Mouse (Mus musculus): ENCODE results near the gene Apol9b. TPM values are rescaled to one million over a fixed set of nuclear protein-coding genes. Genes with fewer than 3 reads are reported as not detected.
"Not testable (repeated sequence)": the region's sequence is repeated elsewhere in the genome, so short reads cannot be mapped to it uniquely, and the experiment has no call there.

The Apol9b gene
- polyA plus RNA-seq, 1 experiment, result 1.4 TPM

- no peak for DNase-seq (ENCODE audit: low read depth in 1 of 2, low spot score in 2 of 2)
- WGBS, result 75% methylated on average over 9 of the region's 9 CpGs
- Histone ChIP-seq H3K36me3 (ENCODE audit: control insufficient read depth, insufficient read depth, low read length) (no peaks in the 10 kb centered on the region), H3K27ac (ENCODE audit: insufficient read depth, low read length) (no peak overlapping the region), H3K4me1 (ENCODE audit: control insufficient read depth, insufficient read depth, insufficient read length) (no peaks in the 10 kb centered on the region), H3K27me3 (ENCODE audit: control insufficient read depth, insufficient read depth, low read length) (no peaks in the 10 kb centered on the region), H3K4me3 (ENCODE audit: extremely low read depth, insufficient read depth, insufficient read length) (no peak overlapping the region)
- TF ChIP-seq CTCF (IDR thresholded peaks at IDR 0.05; ENCODE audit: extremely low read depth, insufficient read depth, insufficient read length, insufficient replicate concordance) (no peak), POLR2A (IDR thresholded peaks at IDR 0.05; ENCODE audit: low read depth, low read length) (no peak)
Measured at GRCm38 (mm10) chr15:77740511-77741297, 11.9 kb downstream of the Apol9b start.

- 90% methylated on average over 6 of the region's 6 CpGs for WGBS
- H3K4me3 ChIP-seq (ENCODE audit: extremely low read depth, insufficient read depth, insufficient read length); H3K4me1 ChIP-seq (ENCODE audit: control insufficient read depth, insufficient read depth, insufficient read length); H3K27me3 ChIP-seq (ENCODE audit: control insufficient read depth, insufficient read depth, low read length); H3K27ac ChIP-seq (ENCODE audit: insufficient read depth, low read length); H3K36me3 ChIP-seq (ENCODE audit: control insufficient read depth, insufficient read depth, low read length); DNase-seq (ENCODE audit: low read depth in 1 of 2, low spot score in 2 of 2): not testable (repeated sequence)
Measured at GRCm38 (mm10) chr15:77741556-77741955, 12.7 kb downstream of the Apol9b start.

GRCm38 (mm10) chr15:77744632-77745031 is 15.8 kb downstream of the Apol9b start:
- H3K36me3 ChIP-seq (ENCODE audit: control insufficient read depth, insufficient read depth, low read length), result no peaks in the 10 kb centered on the region
- 64% methylated on average over 5 of the region's 5 CpGs for WGBS

GRCm38 (mm10) chr15:77745081-77745480 is 16.2 kb downstream of the Apol9b start:
- Histone ChIP-seq H3K27me3 (ENCODE audit: control insufficient read depth, insufficient read depth, low read length) (no peaks in the 10 kb centered on the region), H3K4me1 (ENCODE audit: control insufficient read depth, insufficient read depth, insufficient read length) (no peaks in the 10 kb centered on the region), H3K36me3 (ENCODE audit: control insufficient read depth, insufficient read depth, low read length) (no peaks in the 10 kb centered on the region), H3K27ac (ENCODE audit: insufficient read depth, low read length) (no peak overlapping the region), H3K4me3 (ENCODE audit: extremely low read depth, insufficient read depth, insufficient read length) (no peak overlapping the region)
- DNase-seq (ENCODE audit: low read depth in 1 of 2, low spot score in 2 of 2), result no peak
- TF ChIP-seq POLR2A (IDR thresholded peaks at IDR 0.05; ENCODE audit: low read depth, low read length), result no peak
- no peak for TF ChIP-seq CTCF (IDR thresholded peaks at IDR 0.05; ENCODE audit: extremely low read depth, insufficient read depth, insufficient read length, insufficient replicate concordance)

More at GRCm38 (mm10) chr15:77744632-77745031, 15.8 kb downstream of the Apol9b start:
- no peaks in the 10 kb centered on the region for H3K4me1 ChIP-seq (ENCODE audit: control insufficient read depth, insufficient read depth, insufficient read length)
- no peak overlapping the region for H3K4me3 ChIP-seq (ENCODE audit: extremely low read depth, insufficient read depth, insufficient read length)
- no peaks in the 10 kb centered on the region for H3K27me3 ChIP-seq (ENCODE audit: control insufficient read depth, insufficient read depth, low read length)
- TF ChIP-seq CTCF (IDR thresholded peaks at IDR 0.05; ENCODE audit: extremely low read depth, insufficient read depth, insufficient read length, insufficient replicate concordance) (no peak), POLR2A (IDR thresholded peaks at IDR 0.05; ENCODE audit: low read depth, low read length) (no peak)
- DNase-seq (ENCODE audit: low read depth in 1 of 2, low spot score in 2 of 2), result no peak
- H3K27ac ChIP-seq (ENCODE audit: insufficient read depth, low read length), result no peak overlapping the region

- no peaks in the 10 kb centered on the region for H3K36me3 ChIP-seq (ENCODE audit: control insufficient read depth, insufficient read depth, low read length)
- 94% methylated on average over 1 of the region's 1 CpGs for WGBS
- H3K4me3 ChIP-seq (ENCODE audit: extremely low read depth, insufficient read depth, insufficient read length), result no peak overlapping the region
- H3K4me1 ChIP-seq (ENCODE audit: control insufficient read depth, insufficient read depth, insufficient read length), result no peaks in the 10 kb centered on the region
- no peak for TF ChIP-seq POLR2A (IDR thresholded peaks at IDR 0.05; ENCODE audit: low read depth, low read length)
- no peak for TF ChIP-seq CTCF (IDR thresholded peaks at IDR 0.05; ENCODE audit: extremely low read depth, insufficient read depth, insufficient read length, insufficient replicate concordance)
- no peak for DNase-seq (ENCODE audit: low read depth in 1 of 2, low spot score in 2 of 2)
- no peaks in the 10 kb centered on the region for H3K27me3 ChIP-seq (ENCODE audit: control insufficient read depth, insufficient read depth, low read length)
- no peak overlapping the region for H3K27ac ChIP-seq (ENCODE audit: insufficient read depth, low read length)
Measured at GRCm38 (mm10) chr15:77746326-77746725, 17.5 kb downstream of the Apol9b start.

GRCm38 (mm10) chr15:77748414-77748813 is 19.6 kb downstream of the Apol9b start:
- no peaks in the 10 kb centered on the region for H3K4me1 ChIP-seq (ENCODE audit: control insufficient read depth, insufficient read depth, insufficient read length)
- H3K27me3 ChIP-seq (ENCODE audit: control insufficient read depth, insufficient read depth, low read length), result no peaks in the 10 kb centered on the region
- H3K27ac ChIP-seq (ENCODE audit: insufficient read depth, low read length), result no peak overlapping the region
- DNase-seq (ENCODE audit: low read depth in 1 of 2, low spot score in 2 of 2), result no peak
- 91% methylated on average over 3 of the region's 3 CpGs for WGBS
- H3K4me3 ChIP-seq (ENCODE audit: extremely low read depth, insufficient read depth, insufficient read length), result no peak overlapping the region
- no peak for TF ChIP-seq CTCF (IDR thresholded peaks at IDR 0.05; ENCODE audit: extremely low read depth, insufficient read depth, insufficient read length, insufficient replicate concordance)
- no peak for TF ChIP-seq POLR2A (IDR thresholded peaks at IDR 0.05; ENCODE audit: low read depth, low read length)
- H3K36me3 ChIP-seq (ENCODE audit: control insufficient read depth, insufficient read depth, low read length), result no peaks in the 10 kb centered on the region

GRCm38 (mm10) chr15:77749717-77750116 is 20.9 kb downstream of the Apol9b start:
- H3K4me3 ChIP-seq (ENCODE audit: extremely low read depth, insufficient read depth, insufficient read length), result no peak overlapping the region
- no peak overlapping the region for H3K27ac ChIP-seq (ENCODE audit: insufficient read depth, low read length)
- no peak for DNase-seq (ENCODE audit: low read depth in 1 of 2, low spot score in 2 of 2)
- H3K27me3 ChIP-seq (ENCODE audit: control insufficient read depth, insufficient read depth, low read length), result no peaks in the 10 kb centered on the region
- no peaks in the 10 kb centered on the region for H3K36me3 ChIP-seq (ENCODE audit: control insufficient read depth, insufficient read depth, low read length)
- H3K4me1 ChIP-seq (ENCODE audit: control insufficient read depth, insufficient read depth, insufficient read length), result no peaks in the 10 kb centered on the region
- no peak for TF ChIP-seq POLR2A (IDR thresholded peaks at IDR 0.05; ENCODE audit: low read depth, low read length)
- no peak for TF ChIP-seq CTCF (IDR thresholded peaks at IDR 0.05; ENCODE audit: extremely low read depth, insufficient read depth, insufficient read length, insufficient replicate concordance)
- 96% methylated on average over 10 of the region's 10 CpGs for WGBS

Measured in spleen, adult 2 months (tissue).